Mouse (Mus musculus) right cerebral cortex, adult 2 months (tissue): ENCODE measurements at regions not wholly inside any gene's neighbourhood (a gene's known extent, or its start where the extent isn't known, plus 50 kb on each side); places are given as distances from the start of the nearest gene placed in this dataset.

Source experiments
- DNase-seq, 2 experiments: peaks; one replicate each; pipeline ENCODE4 v3.0.0; 2021 to 2022; ENCODE audit warnings: low spot score in 2 of 2

DNA sequence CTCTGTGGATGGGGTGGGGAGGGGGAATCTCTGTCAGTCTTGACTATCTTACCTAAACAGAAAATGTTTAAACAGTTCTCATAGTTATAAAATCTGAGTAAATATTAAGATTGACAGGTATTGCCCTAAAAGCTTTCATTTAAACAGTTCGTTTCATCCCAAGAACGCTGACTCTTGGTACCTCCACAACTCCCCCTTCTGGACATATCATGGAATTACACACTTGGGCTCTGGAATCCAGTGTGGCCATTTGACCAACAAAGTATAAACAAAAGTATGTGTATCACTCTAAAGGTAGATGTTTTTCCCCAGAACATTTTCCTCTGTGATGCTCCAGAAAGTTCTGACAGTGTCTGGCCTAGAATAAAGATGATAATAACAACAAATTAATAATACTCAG, 63.5 kb upstream of the Sox9 start:
- no peak for DNase-seq

DNA sequence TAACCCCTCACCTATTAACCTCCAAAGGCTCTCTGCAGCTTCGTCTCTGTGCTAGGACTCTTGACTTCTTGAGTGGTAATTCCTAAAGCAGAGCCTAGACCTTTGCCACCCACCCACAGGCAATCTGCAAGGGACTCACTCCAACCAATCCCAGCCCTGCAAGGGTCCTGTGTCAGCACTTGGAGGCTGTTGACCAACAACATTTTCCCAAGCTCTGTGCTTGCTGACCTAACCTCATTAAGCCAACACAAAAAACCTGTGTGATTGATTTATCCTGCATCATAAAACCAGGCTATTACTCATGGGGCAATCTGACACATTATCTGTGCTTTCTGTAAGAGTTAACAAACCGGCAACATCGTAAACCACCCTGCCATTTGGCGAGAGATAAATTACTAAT, 61.4 kb upstream of the Sox9 start:
- no peak for DNase-seq

GRCm38 (mm10) chr11:112722936-112723335, 59.1 kb upstream of the Sox9 start:
- no peak for DNase-seq

DNA sequence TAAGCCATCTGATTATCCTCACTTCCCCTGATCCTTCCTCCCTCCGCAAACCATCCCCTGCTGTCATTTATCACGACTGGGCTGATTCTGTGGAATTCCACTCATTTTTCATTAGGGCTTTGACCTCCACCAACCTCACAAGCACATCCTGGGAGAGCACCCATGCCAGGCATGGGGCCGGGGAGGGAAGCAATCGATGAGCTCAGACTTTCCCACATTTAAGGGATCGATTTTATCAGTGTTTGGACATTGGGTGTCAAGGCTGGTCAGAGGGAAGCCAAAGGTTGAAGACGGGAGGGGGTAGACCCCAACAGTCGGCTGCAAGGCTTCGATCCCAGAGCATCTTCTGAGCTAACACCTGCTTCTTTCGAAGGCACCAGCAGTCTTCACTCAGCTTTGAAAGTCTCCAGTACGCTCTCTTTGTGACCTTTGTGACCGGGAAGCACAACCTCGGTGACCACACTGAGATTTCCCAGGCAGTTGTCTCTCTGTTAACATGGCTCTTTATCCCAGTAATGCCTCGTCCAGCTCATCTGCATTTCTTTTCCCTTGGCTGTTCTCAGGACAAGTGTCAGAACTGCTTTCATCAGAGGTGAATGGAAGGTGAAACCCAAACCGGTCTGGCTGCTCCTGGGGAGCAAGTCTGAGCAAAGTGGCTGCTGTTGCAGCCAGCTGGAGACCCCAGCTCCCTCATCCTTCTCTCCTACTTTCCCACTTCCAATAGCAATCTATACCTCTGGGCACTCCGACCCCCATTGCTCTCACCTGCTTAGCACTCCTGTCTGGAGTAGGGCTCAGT, 53.7 kb upstream of the Sox9 start:
- no peak for DNase-seq
